Mouse (Mus musculus) G1E (cell line): ENCODE data around the gene Afdn. TPM values are rescaled to one million over a fixed set of nuclear protein-coding genes. Genes with fewer than 3 reads are reported as not detected.

ENCODE experiments used
- ATAC-seq: 2 replicates; pipeline ENCODE4 v1.8.0; 2016; ENCODE audit warnings: mild to moderate bottlenecking; ENCODE audit not compliant: insufficient number of reproducible peaks, poor library complexity, low FRiP score, severe bottlenecking; ENCODE audit errors: extremely low read depth
- DNase-seq: peaks from one replicate; pipeline ENCODE4 v3.0.0; 2012; ENCODE audit warnings: low spot score
- H3K27me3 ChIP-seq: 2 replicates; pipeline ENCODE4 v1.6.1; 2012; ENCODE audit warnings: mild to moderate bottlenecking, low read length, inconsistent platforms; ENCODE audit not compliant: insufficient read depth
- H3K36me3 ChIP-seq: replicated peaks from 2 replicates; pipeline ENCODE3; 2012; ENCODE audit warnings: mild to moderate bottlenecking, inconsistent platforms
- H3K4me1 ChIP-seq: 2 replicates; pipeline ENCODE4 v1.6.1; 2012; ENCODE audit warnings: low read depth, low read length, inconsistent platforms, mixed read lengths; ENCODE audit not compliant: insufficient read depth
- H3K4me3 ChIP-seq: 2 replicates; pipeline ENCODE4 v1.5.1; 2012; ENCODE audit warnings: low read depth, mild to moderate bottlenecking, inconsistent platforms, low read length, moderate library complexity, mixed read lengths
- H3K9me3 ChIP-seq: replicated peaks from 2 replicates; pipeline ENCODE4 v1.6.1; 2012; ENCODE audit warnings: inconsistent platforms
- CTCF ChIP-seq: IDR thresholded peaks from 2 replicates; pipeline ENCODE4 v1.5.1; 2012; ENCODE audit warnings: low read depth, low read length, inconsistent platforms, mixed read lengths
- GATA1 ChIP-seq: IDR thresholded peaks from 2 replicates; pipeline ENCODE4 v1.6.1; 2012; ENCODE audit warnings: borderline replicate concordance, low read length, inconsistent platforms, mixed read lengths
- GATA2 ChIP-seq: IDR thresholded peaks from 2 replicates; pipeline ENCODE4 v1.6.1; 2012; ENCODE audit warnings: low read depth, low read length, inconsistent platforms, borderline replicate concordance
- POLR2AphosphoS5 ChIP-seq: IDR thresholded peaks from 2 replicates; pipeline ENCODE4 v1.6.1; 2012; ENCODE audit warnings: low read depth, low read length, inconsistent platforms; ENCODE audit not compliant: insufficient replicate concordance
- TAL1 ChIP-seq: conservative IDR thresholded peaks from 2 replicates; pipeline ENCODE4 v1.6.1; 2012; ENCODE audit warnings: low read depth, low read length, inconsistent platforms, mixed read lengths
- polyA plus RNA-seq: library from polyadenylated mRNA; stranded (reverse); fragments of >175 nt; gene quantifications from 2 replicates; pipeline ENCODE4 v1.2.3, GENCODE M21; 2012
- total RNA-seq, 2 experiments: library from RNA; stranded (forward) in 1 of 2; stranded (reverse) in 1 of 2; fragments of 200-1000 nt in 1 of 2; fragments of >200 nt in 1 of 2; fragmentation: Nextera tagmentation in 1 of 2; gene quantifications; 2 replicates each; pipeline ENCODE4 v1.2.3; 2014 to 2017

Gene Afdn
- total and polyA plus RNA-seq, 3 experiments, result 0.07 to 0.87 TPM; not detected in 1

GRCm38 (mm10) chr17:13913951-13914350 is 153.6 kb downstream of the Afdn start:
- H3K4me3 ChIP-seq, result no peak overlapping the region
- H3K36me3 ChIP-seq, result no peaks in the 10 kb centered on the region
- DNase-seq (no peak), ATAC-seq (no peak)
- no peaks in the 10 kb centered on the region for H3K4me1 ChIP-seq
- H3K9me3 ChIP-seq, result no peaks in the 10 kb centered on the region
- H3K27me3 ChIP-seq, result no peaks in the 10 kb centered on the region
- TF ChIP-seq TAL1, result no peak
- no peak for TF ChIP-seq GATA1
- TF ChIP-seq CTCF, result no peak
- TF ChIP-seq POLR2AphosphoS5, result no peak
- no peak for TF ChIP-seq GATA2

- Histone ChIP-seq H3K9me3 (no peaks in the 10 kb centered on the region), H3K36me3 (no peaks in the 10 kb centered on the region), H3K4me3 (no peak overlapping the region), H3K27me3 (no peaks in the 10 kb centered on the region), H3K4me1 (no peaks in the 10 kb centered on the region)
- no peak for ATAC-seq
- TF ChIP-seq GATA1 (no peak), TAL1 (no peak), GATA2 (no peak), POLR2AphosphoS5 (no peak), CTCF (no peak)
- DNase-seq, result no peak
Observed at GRCm38 (mm10) chr17:13914531-13914930, 154.2 kb downstream of the Afdn start.

- no peaks in the 10 kb centered on the region; the same call in none of the 2 replicates for H3K27me3 ChIP-seq
- H3K36me3 ChIP-seq, result no peaks in the 10 kb centered on the region
- ATAC-seq (no peak), DNase-seq (no peak)
- no peaks in the 10 kb centered on the region for H3K9me3 ChIP-seq
- no peak for TF ChIP-seq CTCF
- TF ChIP-seq GATA1, result no peak
- TF ChIP-seq GATA2, result no peak
- no peak for TF ChIP-seq TAL1
- no peak for TF ChIP-seq POLR2AphosphoS5
- H3K4me1 ChIP-seq, result no peaks in the 10 kb centered on the region
- H3K4me3 ChIP-seq, result no peak overlapping the region
Observed at GRCm38 (mm10) chr17:13920771-13921170, 160.4 kb downstream of the Afdn start.

- peaks cover 3% of the 10 kb centered on the region for H3K27me3 ChIP-seq
- no peak for DNase-seq
- H3K9me3 ChIP-seq, result no peaks in the 10 kb centered on the region
- no peak overlapping the region for H3K4me3 ChIP-seq
- no peaks in the 10 kb centered on the region for H3K36me3 ChIP-seq
- no peaks in the 10 kb centered on the region for H3K4me1 ChIP-seq
- TF ChIP-seq GATA2 (no peak), CTCF (no peak), GATA1 (no peak), TAL1 (no peak), POLR2AphosphoS5 (no peak)
- ATAC-seq, result no peak
Observed at GRCm38 (mm10) chr17:13923418-13923817, 163.1 kb downstream of the Afdn start.

- Histone ChIP-seq H3K27me3 (peaks cover 3% of the 10 kb centered on the region), H3K4me1 (no peaks in the 10 kb centered on the region), H3K4me3 (no peak overlapping the region), H3K36me3 (no peaks in the 10 kb centered on the region), H3K9me3 (no peaks in the 10 kb centered on the region)
- no peak for TF ChIP-seq GATA1
- no peak for TF ChIP-seq POLR2AphosphoS5
- TF ChIP-seq GATA2, result no peak
- TF ChIP-seq TAL1, result no peak
- no peak for TF ChIP-seq CTCF
- ATAC-seq (no peak), DNase-seq (no peak)
Observed at GRCm38 (mm10) chr17:13924588-13924987, 164.2 kb downstream of the Afdn start.

- DNase-seq, result no peak
- TF ChIP-seq POLR2AphosphoS5 (no peak), CTCF (no peak)
- Histone ChIP-seq H3K36me3 (no peaks in the 10 kb centered on the region), H3K9me3 (no peaks in the 10 kb centered on the region), H3K27me3 (peaks cover 3% of the 10 kb centered on the region; the same call in 1 of the 2 replicates), H3K4me1 (no peaks in the 10 kb centered on the region), H3K4me3 (no peak overlapping the region)
- no peak for ATAC-seq
Observed at GRCm38 (mm10) chr17:13925931-13926330, 165.6 kb downstream of the Afdn start.
